Mouse (Mus musculus): ENCODE data around the gene Them7.

DNA sequence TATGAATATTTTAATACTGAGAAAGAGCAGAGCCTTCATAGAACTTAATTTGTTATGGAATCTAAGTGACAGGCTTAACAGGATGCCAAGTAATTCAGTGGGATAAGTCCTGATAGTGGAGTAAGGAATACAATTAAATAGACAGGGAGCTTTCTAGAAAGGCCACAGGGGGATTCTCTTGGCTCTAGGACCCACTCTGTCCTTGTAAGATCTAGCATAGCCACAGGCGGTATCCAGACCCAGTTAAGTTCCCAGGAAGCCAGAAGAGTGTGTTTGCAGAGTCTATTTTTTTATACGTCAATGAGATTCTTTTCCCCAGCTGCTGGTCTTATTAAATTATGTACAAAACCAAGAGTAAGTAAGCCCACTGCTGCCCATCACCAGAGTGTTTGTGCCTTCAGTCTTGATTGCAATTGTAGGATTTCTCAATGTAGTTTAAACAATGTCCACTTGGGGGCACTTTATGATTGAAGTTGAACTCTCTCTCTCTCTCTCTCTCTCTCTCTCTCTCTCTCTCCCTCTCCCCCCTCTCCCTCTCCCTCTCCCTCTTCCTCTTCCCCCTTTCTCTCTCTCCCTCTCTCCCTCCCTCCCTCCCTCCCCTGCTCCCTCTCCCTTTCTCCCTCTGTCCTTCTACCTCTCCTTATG lies 32.4 kb downstream of the Them7 start:
- TF ChIP-seq CTCF (IDR thresholded peaks at IDR 0.05; ENCODE audit: insufficient read depth, low read depth, low read length) (no peak), POLR2A (IDR thresholded peaks at IDR 0.05; ENCODE audit: insufficient read depth, low read depth, low read length) (no peak)

All from olfactory bulb, adult 2 months (tissue).